Mouse (Mus musculus): ENCODE measurements around the gene Nxnl1. TPM values are rescaled to one million over a fixed set of nuclear protein-coding genes. Genes with fewer than 3 reads are reported as not detected.

Gene Nxnl1
- polyA plus RNA-seq, 1 experiment from 2014 or later: 0.13 TPM

DNA sequence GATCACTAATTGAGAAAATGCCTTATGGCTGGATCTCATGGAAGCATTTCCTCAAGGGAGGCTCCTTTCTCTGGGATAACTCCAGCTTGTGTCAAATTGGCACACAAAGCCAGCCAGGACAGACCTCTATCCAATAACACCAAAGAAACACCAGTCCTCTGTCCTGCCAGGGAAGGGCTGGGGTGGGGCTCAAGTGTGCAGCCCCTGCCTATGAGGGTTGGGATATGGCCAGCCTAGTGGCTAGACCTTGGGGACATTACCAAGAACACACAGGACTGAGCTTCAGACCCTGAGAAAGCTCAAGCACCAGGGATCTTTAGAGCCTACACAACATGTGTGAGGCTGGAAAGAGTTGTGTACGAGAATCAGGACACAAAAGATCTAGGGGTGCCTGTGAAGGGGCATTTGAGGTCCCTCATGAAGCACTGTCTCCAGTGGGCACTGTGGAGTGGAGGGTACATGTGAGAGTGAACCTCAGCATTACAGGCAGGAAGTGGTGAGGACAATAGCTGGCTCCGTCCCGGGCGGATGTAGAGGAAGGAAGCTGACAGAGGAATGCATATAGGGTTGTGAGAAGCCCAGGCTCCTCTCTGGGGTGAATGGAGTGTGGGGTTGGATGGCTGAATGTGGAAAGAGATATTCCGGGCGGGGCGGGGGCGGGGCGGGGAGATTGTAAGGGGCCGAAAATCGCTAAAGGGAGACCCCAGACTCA is 37.9 kb downstream of the Nxnl1 start:
- WGBS: 64% methylated on average over 11 of the region's 11 CpGs
- Histone ChIP-seq H3K4me3 (ENCODE audit: low read depth, low read length) (no peak overlapping the region), H3K9me3 (ENCODE audit: low read length) (no peaks in the 10 kb centered on the region), H3K27me3 (replicated peaks; ENCODE audit: insufficient read depth, low read length) (peaks cover 9% of the 10 kb centered on the region; the same call in 1 of the 2 replicates), H3K36me3 (ENCODE audit: insufficient read depth, low read length) (no peaks in the 10 kb centered on the region), H3K9ac (replicated peaks; ENCODE audit: low read depth) (no peak overlapping the region), H3K27ac (ENCODE audit: low read length) (peak overlapping the region; percentile 78), H3K4me2 (replicated peaks; ENCODE audit: low read depth, low read length) (no peak overlapping the region), H3K4me1 (ENCODE audit: insufficient read depth, low read depth, low read length) (0 out of 2 replicates have a peak, but pooled peaks cover 6% of the 10 kb centered on the region)
- DNase-seq (ENCODE audit: low spot score): peak; percentile 78
- peak; percentile 94 for ATAC-seq
- TF ChIP-seq EP300 (IDR thresholded peaks at IDR 0.05) (peak; percentile 74), CTCF (IDR thresholded peaks at IDR 0.05) (no peak; the same call in 1 of the 2 replicates)

- ATAC-seq (no peak), DNase-seq (ENCODE audit: low spot score) (no peak)
- Histone ChIP-seq H3K27me3 (replicated peaks; ENCODE audit: insufficient read depth, low read length) (peaks cover 9% of the 10 kb centered on the region; the same call in 1 of the 2 replicates), H3K4me1 (ENCODE audit: insufficient read depth, low read depth, low read length) (0 out of 2 replicates have a peak, but pooled peaks cover 6% of the 10 kb centered on the region), H3K36me3 (ENCODE audit: insufficient read depth, low read length) (no peaks in the 10 kb centered on the region), H3K9ac (replicated peaks; ENCODE audit: low read depth) (no peak overlapping the region), H3K9me3 (ENCODE audit: low read length) (no peaks in the 10 kb centered on the region), H3K4me2 (replicated peaks; ENCODE audit: low read depth, low read length) (no peak overlapping the region), H3K4me3 (ENCODE audit: low read depth, low read length) (no peak overlapping the region), H3K27ac (ENCODE audit: low read length) (peak overlapping the region; percentile 59)
- no peak for TF ChIP-seq EP300 (IDR thresholded peaks at IDR 0.05)
- no peak for TF ChIP-seq CTCF (IDR thresholded peaks at IDR 0.05)
- 38% methylated on average over 3 of the region's 3 CpGs for whole genome bisulfite sequencing
Measured at GRCm38 (mm10) chr8:71527162-71527870, 39.1 kb downstream of the Nxnl1 start.

GRCm38 (mm10) chr8:71526272-71526671 is 40.1 kb downstream of the Nxnl1 start:
- no peak for TF ChIP-seq EP300 (IDR thresholded peaks at IDR 0.05)
- Histone ChIP-seq H3K4me3 (ENCODE audit: low read depth, low read length) (no peak overlapping the region), H3K4me2 (replicated peaks; ENCODE audit: low read depth, low read length) (no peak overlapping the region), H3K4me1 (ENCODE audit: insufficient read depth, low read depth, low read length) (0 out of 2 replicates have a peak, but pooled peaks cover 6% of the 10 kb centered on the region), H3K27ac (ENCODE audit: low read length) (no peak overlapping the region; the same call in 1 of the 2 replicates), H3K9me3 (ENCODE audit: low read length) (no peaks in the 10 kb centered on the region), H3K27me3 (replicated peaks; ENCODE audit: insufficient read depth, low read length) (peaks cover 9% of the 10 kb centered on the region; the same call in 1 of the 2 replicates), H3K36me3 (ENCODE audit: insufficient read depth, low read length) (no peaks in the 10 kb centered on the region), H3K9ac (replicated peaks; ENCODE audit: low read depth) (no peak overlapping the region)
- peak; percentile 25 for DNase-seq (ENCODE audit: low spot score)
- WGBS: 22% methylated on average over 6 of the region's 6 CpGs
- ATAC-seq: no peak

GRCm38 (mm10) chr8:71525226-71526050 is 41.0 kb downstream of the Nxnl1 start, which contains the start of gene Ccdc194:
Gene Ccdc194 (minus strand): TSS chr8:71525711.
- H3K36me3 ChIP-seq (ENCODE audit: insufficient read depth, low read length): no peaks in the 10 kb centered on the region
- H3K4me1 ChIP-seq (ENCODE audit: insufficient read depth, low read depth, low read length): 0 out of 2 replicates have a peak, but pooled peaks cover 6% of the 10 kb centered on the region
- no peaks in the 10 kb centered on the region for H3K9me3 ChIP-seq (ENCODE audit: low read length)
- no peak for DNase-seq (ENCODE audit: low spot score)
- H3K4me2 ChIP-seq (replicated peaks; ENCODE audit: low read depth, low read length): no peak within 1 kb of the TSS
- no peak for ATAC-seq
- peaks cover 9% of the 10 kb centered on the region; the same call in 1 of the 2 replicates for H3K27me3 ChIP-seq (replicated peaks; ENCODE audit: insufficient read depth, low read length)
- no peak for TF ChIP-seq EP300 (IDR thresholded peaks at IDR 0.05)
- no peak for TF ChIP-seq CTCF (IDR thresholded peaks at IDR 0.05)
- WGBS: 25% methylated on average over 46 of the region's 46 CpGs
- peak within 1 kb of the TSS; percentile 59; the same call in 1 of the 2 replicates for H3K27ac ChIP-seq (ENCODE audit: low read length)
- no peak within 1 kb of the TSS for H3K9ac ChIP-seq (replicated peaks; ENCODE audit: low read depth)
- H3K4me3 ChIP-seq (ENCODE audit: low read depth, low read length): no peak within 1 kb of the TSS

GRCm38 (mm10) chr8:71521634-71522033 is 44.8 kb downstream of the Nxnl1 start:
- peak; percentile 94 for ATAC-seq
- Histone ChIP-seq H3K36me3 (ENCODE audit: insufficient read depth, low read length) (no peaks in the 10 kb centered on the region), H3K4me1 (ENCODE audit: insufficient read depth, low read depth, low read length) (0 out of 2 replicates have a peak, but pooled peaks cover 4% of the 10 kb centered on the region), H3K9me3 (ENCODE audit: low read length) (no peaks in the 10 kb centered on the region), H3K4me2 (replicated peaks; ENCODE audit: low read depth, low read length) (no peak overlapping the region), H3K27me3 (replicated peaks; ENCODE audit: insufficient read depth, low read length) (peaks cover 9% of the 10 kb centered on the region; the same call in 1 of the 2 replicates), H3K9ac (replicated peaks; ENCODE audit: low read depth) (no peak overlapping the region), H3K4me3 (ENCODE audit: low read depth, low read length) (no peak overlapping the region), H3K27ac (ENCODE audit: low read length) (no peak overlapping the region)
- DNase-seq (ENCODE audit: low spot score): peak; percentile 97
- 3% methylated on average over 17 of the region's 17 CpGs for WGBS
- TF ChIP-seq CTCF (IDR thresholded peaks at IDR 0.05) (peak; percentile 100), EP300 (IDR thresholded peaks at IDR 0.05) (no peak)

All from lung, postnatal 0 days (tissue).